Mouse (Mus musculus) large intestine, adult 2 months (tissue): Measurements from ENCODE around the gene Hivep2. TPM values are rescaled to one million over a fixed set of nuclear protein-coding genes. Genes with fewer than 3 reads are reported as not detected.

Experiments
- DNase-seq: peaks from one replicate; pipeline ENCODE4 v3.0.0-alpha.2; 2012; ENCODE audit warnings: low read depth, low spot score
- WGBS: fragments of 180-500 bp; shearing (Covaris S2); methylation state at CpG from one replicate; pipeline ENCODE4 v1.1.7; 2018; 5-methylcytosine and 5-hydroxymethylcytosine counted together
- polyA plus RNA-seq: library from polyadenylated mRNA; depleted of rRNA; stranded (reverse); fragments of >200 nt; gene quantifications from 2 replicates; pipeline ENCODE4 v1.2.3, GENCODE M21; 2012

The Hivep2 gene
- polyA plus RNA-seq, 1 experiment: 3.9 TPM

DNA sequence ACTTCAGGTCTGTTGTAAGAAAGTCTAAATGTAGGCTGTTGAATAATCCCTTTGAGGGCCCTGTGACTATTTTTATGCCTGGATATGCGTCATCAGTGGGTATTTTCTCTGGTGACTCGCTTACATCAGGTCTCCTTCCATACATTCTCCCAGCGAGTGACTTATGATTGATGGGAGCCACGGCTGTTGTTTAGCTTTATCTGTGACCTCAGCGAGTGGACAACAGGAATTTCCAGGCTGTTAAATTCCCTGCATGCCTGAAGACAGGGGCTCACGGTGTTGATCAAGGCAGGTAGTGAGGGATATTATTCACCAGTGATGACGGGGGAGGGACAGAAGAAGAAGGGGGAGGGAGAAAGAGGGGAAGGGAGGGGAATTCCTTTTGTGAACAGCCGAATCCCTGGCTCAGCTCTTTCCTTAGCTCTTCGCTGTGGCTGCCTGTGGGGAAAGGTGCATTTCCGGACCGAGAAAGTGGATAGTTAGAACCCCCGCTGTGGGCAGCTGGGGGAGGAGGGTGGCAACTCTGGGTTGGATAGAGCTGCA is 52.0 kb downstream of the Hivep2 start:
- 44% methylated on average over 12 of the region's 12 CpGs for WGBS
- no peak for DNase-seq

DNA sequence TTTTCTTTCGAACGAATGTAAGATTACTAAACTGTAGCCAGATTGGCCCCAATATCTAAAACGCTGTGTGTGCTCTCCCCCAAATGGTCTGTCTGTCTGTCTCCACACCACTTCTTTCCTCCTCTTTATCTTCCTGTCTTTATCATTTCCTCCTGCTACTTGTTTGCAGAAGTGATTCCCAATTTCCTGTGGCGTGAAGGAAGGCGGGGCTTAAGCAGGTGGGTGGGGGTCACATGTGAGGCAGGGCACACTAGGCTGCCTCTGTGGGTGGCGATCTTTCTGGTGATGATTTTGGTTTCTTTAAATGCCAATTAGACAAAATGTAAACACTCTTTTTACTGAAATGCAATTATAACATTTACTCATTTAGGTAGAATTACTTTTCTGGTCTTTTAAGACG is 52.8 kb downstream of the Hivep2 start:
- DNase-seq: no peak
- 50% methylated on average over 7 of the region's 7 CpGs for WGBS

DNA sequence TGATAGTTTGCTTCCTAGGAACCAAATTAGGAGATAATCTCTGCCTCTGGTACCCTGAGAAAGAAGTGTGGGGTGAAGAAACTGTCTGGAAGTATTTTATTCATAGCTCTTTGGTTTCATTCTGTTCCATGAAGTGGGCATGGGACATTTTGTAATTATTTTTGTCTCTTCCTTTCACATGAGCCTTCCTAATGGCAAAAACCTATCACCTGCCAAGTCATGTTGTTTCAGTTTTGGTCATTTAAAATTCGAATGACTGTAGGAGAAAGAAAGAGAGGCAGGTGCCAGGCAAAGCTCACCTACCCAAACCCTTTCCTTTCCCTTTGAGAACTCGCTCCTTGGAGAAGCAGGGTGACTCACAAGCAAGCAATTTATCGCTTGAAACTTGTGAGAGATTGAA is 53.3 kb downstream of the Hivep2 start:
- 61% methylated on average over 3 of the region's 3 CpGs for WGBS
- no peak for DNase-seq

DNA sequence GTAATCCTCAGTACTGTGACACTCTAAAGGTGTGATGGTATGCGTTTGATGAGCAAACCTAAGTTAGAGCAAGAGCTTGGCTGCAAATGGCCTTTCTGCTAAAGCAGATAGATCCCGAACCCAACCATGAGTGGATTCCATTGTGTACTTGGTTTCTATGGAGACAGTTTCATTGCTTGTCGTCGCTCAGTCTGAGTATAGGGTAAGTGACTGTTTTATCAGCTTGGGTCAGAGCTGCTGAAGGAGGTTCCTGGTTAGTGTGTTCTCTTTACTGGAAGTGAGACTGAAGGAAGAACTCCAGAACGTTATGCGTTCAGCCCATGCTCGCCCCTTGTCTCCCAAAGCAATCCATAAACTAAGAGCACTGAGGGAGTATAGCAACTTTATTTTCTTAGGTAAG is 54.4 kb downstream of the Hivep2 start:
- 37% methylated on average over 7 of the region's 7 CpGs for WGBS
- DNase-seq: no peak

DNA sequence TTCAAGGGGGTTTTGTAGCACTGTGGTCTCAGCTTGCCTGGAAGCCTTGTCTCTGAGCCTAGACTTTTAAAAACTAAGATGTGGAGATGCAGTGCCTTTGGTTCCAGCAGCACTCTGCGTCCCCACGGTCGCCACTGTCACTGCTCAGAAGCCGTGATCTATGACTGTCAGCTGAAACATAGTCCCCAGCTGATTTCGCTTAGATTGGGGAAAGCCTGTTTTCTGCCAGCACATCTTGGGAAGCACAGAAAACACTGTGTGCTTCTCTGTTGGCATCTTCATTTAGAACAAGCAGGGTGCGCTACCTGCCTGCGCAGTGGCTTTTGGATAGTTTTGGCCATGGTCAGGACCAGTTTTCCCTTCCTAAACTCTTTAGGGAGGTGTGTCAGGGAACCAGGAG is 59.1 kb downstream of the Hivep2 start:
- no peak for DNase-seq
- 93% methylated on average over 7 of the region's 7 CpGs for WGBS

DNA sequence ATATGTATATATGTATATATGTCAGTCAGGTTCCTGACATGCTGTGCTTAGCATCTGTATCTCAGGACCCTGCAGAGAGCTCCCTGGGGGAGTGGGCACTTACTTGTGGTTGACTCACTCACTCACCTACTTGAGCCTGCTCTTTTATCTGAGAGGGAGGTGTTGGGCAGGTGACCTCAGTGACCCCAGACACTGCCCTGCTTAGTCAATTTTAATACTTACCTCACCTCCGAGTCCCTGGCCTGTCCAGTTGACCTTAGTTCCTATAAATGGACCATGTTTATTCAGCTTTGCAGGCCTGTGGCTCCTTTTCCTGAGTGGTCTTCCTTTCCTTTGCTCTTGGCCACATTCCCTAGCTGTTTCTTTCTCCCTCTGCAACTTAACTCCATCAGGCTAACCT is 61.9 kb downstream of the Hivep2 start:
- no peak for DNase-seq
- WGBS: 73% methylated on average over 1 of the region's 1 CpGs

DNA sequence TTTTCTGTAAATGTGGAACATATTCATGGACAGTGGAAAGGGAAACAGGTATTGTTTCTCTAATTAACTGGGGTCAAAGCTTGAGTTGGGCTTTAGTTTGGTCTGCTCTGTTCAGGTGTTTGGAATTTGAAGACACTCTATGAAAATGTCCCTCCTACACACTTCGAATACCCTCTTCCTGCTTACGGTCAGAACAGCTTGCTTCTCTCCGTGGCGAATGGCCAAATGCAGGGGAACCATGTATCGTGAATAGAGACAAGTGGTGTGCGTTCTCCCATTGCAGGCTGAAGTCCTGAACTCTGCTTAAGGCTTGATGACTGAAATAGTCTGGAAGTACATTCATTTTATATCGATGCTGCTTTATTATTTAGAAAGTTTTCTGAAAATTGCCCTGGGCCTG is 63.1 kb downstream of the Hivep2 start:
- no peak for DNase-seq
- WGBS: 84% methylated on average over 7 of the region's 7 CpGs

DNA sequence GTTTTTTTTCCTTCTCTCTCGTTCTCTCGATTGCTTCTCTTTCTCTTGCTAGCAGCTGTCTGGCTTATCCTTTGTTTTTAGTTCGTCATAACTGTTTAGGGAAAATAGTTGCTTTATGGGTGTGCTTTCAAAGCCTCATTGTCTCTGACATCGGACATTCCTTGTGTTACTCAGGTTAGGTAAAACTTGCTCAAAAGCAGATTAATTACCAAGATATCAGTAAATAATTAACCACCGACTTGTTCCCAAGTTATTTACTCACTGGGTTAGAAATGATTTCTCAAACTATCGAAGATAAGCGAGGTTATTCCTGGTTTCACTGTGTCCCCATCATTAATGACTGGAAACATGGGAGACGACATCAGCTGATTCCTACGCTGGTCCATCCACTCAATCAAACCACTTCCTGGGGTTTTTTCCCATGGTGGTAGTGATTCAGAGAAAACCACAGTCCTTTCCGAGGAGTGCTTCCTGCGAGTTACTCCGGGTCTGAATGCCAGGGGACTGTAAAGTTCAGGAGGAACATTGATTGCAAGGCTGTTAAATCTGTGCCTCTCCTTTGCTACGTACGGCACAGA is 64.7 kb downstream of the Hivep2 start:
- WGBS: 45% methylated on average over 14 of the region's 14 CpGs
- no peak for DNase-seq

DNA sequence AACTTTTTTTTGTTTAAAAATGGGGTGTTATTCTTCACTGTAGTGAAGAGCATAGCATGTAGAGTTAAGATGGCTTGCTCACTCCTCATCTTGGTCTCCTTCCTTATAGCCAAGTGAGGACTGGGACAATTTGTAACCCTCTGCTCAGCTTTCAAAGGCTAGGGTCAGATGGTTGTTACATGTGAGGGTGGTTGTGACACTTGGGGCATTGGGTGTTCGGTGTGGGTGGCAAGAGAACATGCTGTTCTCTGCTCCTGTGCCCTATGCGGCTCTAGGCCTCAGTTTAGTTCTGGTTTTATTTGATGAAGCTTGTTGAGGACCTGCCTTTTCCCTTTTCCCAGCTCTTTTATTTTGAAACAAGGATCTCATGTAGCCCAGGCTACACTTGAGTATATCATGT is 66.7 kb downstream of the Hivep2 start:
- WGBS: 100% methylated on average over 2 of the region's 2 CpGs
- DNase-seq: no peak

DNA sequence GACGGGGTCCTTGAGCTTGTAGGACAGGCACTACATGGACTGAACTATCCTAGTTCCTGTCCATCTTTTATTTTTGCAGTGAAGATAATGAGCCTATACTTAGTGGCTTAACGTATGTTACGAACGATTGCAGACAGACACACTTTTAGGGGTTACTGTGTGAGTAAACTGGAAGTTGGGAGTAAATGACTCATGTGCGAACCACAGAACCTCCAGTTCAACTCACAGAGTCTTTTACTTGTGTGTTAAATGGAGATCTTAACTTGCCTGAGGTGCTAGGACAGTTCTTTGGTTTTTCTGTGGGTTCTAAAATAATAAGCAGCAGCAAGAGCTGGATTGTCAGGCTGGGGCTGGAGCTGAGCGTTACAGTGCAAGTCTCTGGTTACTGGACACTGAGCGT is 68.2 kb downstream of the Hivep2 start:
- WGBS: 92% methylated on average over 7 of the region's 7 CpGs

DNA sequence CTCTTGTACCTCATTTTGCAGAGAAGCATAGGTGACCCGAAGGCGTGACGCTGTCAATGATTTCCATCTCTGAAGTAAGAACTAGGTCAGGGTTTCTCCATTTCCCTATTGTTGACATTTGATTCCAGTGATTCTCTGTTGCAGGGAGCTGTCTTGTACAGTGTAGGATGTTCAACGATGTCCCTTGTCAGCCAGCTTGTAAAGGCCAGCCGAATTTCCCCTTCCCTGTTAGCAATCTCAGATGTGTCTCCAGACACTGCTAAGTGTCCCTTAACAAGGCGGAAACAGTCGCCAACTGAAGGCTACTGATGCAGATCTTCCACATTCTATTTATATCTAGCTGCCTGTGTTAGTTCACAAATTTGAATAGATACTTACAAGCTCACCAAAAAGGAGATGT is 68.9 kb downstream of the Hivep2 start:
- WGBS: 60% methylated on average over 7 of the region's 7 CpGs
- no peak for DNase-seq

More for the DNA sequence above, 68.2 kb downstream of the Hivep2 start:
- DNase-seq: no peak

DNA sequence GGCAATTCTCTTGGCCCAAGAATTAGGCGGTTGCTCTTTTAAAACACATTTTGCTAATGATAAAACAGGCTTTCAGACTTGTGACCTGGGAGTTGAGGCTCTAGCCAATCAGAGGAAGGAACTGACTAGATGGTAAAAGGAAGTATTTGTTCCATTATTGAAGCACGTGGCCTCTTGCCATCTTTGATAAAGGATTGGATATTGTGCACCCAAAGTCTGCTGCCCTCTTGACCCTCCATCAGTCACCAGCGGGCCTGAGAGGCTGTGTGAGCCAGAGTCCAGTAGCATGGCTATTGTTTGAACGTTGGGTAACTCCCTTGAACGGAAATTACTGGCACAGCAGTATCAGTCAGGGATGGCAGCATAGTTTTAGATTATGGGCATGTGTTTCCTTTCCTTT is 69.7 kb downstream of the Hivep2 start:
- no peak for DNase-seq
- 59% methylated on average over 5 of the region's 5 CpGs for WGBS

DNA sequence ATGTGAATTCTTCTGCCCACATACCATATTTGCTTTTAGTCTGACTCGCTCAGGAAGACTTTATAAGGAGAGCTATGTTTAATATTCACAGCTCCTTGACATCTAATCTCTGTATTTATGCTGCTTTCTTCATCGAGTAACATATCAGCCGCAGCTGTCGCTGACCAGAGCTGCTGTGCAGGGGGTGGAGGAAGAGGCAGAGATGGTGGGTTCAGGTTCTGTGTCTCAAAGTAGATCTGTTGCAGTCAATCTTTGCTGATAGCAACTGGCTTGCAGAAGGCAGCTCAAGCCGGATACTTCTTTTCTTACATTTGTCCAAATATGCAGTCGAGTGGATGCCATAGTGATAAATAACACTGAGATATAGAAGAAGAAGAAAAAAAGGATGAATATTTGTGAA is 70.6 kb downstream of the Hivep2 start:
- DNase-seq: no peak
- WGBS: 83% methylated on average over 6 of the region's 6 CpGs

DNA sequence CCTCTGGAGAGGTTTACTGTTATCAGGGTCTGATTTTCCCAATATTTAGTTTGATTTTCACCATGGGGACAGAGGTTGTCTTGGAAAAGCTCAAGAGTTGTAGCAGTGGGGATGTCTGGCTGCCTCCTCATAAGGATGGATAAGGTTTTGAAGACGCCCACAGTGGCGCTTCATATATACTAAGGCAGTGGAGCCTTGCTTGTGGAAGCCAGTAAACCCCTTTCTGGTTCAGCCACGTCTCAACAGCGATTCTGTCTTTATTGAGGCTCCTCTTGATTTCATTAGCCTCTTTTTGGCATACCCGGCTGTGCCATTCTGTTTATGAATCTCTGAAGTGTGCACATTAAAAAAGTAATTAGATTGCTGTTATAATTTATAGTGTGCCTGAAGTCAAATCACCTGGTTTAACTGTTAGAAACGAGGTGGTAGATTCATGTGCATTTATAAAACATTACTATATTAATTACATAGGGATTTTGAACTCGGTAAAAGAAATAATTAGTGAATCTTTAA is 72.2 kb downstream of the Hivep2 start:
- DNase-seq: no peak
- 82% methylated on average over 7 of the region's 7 CpGs for WGBS

DNA sequence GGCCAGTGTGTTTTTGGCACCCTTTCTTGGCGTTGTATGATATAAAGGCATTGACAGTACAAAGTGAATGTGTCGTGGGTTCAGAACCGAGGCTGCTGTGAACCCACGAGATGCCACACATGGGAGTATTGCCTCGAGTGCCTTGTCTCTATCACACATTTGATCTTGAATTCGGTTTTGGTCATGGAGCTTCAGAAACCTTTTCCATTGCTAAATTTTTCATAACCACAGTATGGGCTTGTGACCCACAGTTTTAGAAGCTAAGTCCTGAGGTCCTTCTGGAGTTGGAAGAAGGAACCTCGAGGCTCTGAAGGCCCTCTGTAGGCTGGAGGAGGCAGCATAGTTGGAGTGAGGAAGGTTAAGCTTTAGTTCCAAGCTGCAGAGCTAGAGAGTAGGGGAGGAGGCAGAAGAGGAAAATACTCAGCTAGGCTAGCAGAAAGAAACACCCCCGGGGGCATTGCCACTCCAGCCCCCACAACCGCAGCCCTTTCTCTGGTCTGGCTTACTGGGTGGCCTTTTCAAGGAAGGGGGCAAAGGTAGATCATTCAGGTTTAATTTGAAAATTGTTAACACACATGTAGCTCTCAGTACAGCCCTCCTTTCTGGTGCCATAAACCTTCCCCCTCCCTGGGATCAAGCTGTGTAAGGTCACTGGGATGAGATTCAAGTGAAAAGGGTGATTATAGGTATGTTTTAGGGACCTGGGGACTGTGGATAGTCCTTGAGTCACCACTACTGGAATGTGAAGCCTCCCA is 75.0 kb downstream of the Hivep2 start:
- WGBS: 75% methylated on average over 9 of the region's 9 CpGs
- DNase-seq: no peak

DNA sequence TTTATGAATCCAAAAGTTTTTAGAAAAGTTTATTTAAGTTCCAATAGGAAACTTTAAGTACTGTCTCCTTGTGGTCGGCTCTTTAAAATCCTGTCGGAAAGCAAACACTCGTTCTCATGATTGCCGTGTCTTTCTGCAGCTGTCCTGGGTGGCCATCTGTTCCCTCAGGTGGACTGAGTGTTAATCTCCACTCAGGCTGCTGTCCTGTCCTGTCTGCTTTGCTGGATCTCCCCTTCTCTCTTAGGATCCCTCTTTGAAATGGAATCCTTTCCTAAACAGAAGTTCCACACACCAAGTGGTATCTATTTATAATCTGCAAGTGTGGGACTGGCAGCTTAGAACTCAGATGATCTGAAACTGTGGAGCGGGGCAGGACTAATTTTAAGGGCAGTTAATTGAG is 75.7 kb downstream of the Hivep2 start:
- DNase-seq: no peak
- WGBS: 62% methylated on average over 5 of the region's 5 CpGs

DNA sequence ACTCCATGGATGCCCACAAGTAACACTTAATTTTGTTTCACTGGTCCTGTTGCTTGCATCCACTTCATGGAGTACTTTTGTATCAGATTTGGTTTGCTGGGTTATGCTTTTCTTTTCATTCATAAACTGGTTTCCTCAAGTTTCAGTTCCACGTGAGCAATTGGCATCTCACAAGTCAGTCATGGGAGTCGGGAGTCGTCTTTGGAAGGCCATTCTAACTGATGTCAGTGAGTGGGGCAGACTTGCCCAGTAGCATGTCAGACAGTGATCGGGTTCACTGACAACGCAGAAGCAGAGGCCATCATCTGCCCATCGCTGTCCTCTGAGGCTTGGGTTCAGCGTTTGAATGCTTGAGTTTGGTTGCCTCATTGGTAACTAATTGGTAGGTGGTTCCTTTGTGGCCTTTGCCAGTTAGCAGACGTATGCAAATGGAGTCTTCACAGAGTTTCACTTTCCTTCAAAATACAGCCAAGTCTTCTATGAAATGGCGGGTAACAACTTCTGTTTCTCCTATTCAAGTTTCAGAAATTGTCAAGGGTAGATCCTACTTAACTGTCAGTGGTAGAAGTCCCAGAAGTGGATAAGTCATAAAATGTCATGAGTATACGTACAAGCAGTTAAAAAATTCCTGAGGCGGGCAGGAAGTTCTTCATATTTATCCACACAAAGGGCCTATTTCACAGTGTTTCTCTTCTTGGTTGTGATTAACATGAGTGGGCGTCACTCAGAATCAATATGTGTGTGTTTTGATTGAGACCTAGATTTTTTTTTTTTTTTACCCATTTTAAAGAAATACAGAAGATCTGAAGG is 76.9 kb downstream of the Hivep2 start:
- WGBS: 80% methylated on average over 12 of the region's 12 CpGs
- no peak for DNase-seq

DNA sequence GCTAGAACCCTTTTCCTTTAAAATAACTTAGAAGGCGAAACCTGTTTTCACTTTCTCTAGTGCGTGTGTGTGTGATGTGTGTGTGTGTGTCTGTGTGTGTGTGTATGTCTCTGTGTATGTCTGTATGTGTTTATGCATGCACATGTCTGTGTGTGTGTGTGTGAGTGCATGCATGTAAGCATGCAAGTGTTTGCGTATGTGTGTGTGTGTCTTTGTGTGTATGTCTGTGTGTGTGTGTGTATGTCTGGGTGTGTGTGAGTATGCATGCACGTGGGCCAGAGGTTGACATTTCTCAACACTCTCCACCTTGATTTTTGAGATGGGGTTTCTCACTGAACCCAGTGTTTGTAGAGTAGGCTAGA is 77.5 kb downstream of the Hivep2 start:
- no peak for DNase-seq
- WGBS: 92% methylated on average over 4 of the region's 4 CpGs

DNA sequence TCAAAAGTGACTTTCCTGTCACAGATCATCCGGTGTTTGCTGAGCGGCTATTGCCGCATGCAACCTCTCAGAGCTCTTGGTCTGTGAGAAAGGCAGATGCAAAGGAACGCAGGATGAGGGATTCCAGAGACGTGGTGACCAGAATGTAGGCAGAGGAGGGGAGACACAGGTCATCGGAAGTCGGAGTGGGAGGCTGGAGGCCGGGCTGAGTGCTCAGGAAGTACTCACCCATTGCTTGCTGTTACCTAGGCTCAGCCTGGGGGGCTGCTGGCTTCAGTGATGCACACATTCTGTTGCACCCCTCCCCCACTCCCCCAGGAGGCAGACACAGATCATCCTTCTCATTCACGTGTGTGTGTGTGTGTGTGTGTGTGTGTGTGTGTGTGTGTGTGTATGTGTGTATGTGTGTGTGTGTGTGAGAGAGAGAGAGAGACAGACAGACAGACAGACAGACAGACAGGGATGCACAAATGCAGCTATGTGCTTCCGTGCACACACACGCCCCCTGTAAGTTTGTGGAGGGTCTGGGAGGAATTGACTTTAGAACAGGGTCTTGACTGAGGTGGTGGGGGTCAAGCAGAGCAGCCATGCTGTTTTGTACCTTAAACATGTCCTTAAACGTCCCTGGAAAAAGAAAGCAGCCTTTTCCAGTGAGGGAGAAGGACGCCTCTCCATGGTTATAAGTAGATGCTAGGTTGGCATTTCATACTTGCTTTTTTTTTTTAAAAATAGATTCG is 78.3 kb downstream of the Hivep2 start:
- DNase-seq: no peak
- WGBS: 76% methylated on average over 14 of the region's 14 CpGs
